Mouse (Mus musculus) forebrain, embryonic 14.5 days (tissue): Measurements from ENCODE around the gene Piga. TPM values are rescaled to one million over a fixed set of nuclear protein-coding genes. Genes with fewer than 3 reads are reported as not detected.

Experiments
- ATAC-seq: fragments of 200-750 bp; cut with Nextera tagmentation; 2 replicates; pipeline ENCODE4 v1.8.0; 2017; ENCODE audit warnings: mild to moderate bottlenecking, moderate library complexity
- DNase-seq: peaks from one replicate; pipeline ENCODE4 v3.0.0-alpha.2; 2015; ENCODE audit warnings: low spot score
- H3K27ac ChIP-seq: fragments of 300-500 bp; sonication (generic); 2 replicates; pipeline ENCODE4 v1.5.1; 2014; ENCODE audit warnings: low read depth, mild to moderate bottlenecking, control low read depth, low read length, moderate library complexity
- H3K27me3 ChIP-seq: fragments of 300-500 bp; sonication (generic); replicated peaks from 2 replicates; pipeline ENCODE4 v1.6.1; 2014; ENCODE audit warnings: low read length, control low read depth, mixed read lengths; ENCODE audit not compliant: control insufficient read depth, insufficient read depth
- H3K36me3 ChIP-seq: fragments of 300-500 bp; sonication (generic); 2 replicates; pipeline ENCODE4 v1.6.1; 2014; ENCODE audit warnings: low read length, control low read depth; ENCODE audit not compliant: control insufficient read depth, insufficient read depth
- H3K4me1 ChIP-seq: fragments of 300-500 bp; sonication (generic); 2 replicates; pipeline ENCODE4 v1.6.1; 2014; ENCODE audit warnings: antibody characterized with exemption, low read length, control low read depth; ENCODE audit not compliant: control insufficient read depth, insufficient read depth
- H3K4me2 ChIP-seq: fragments of 300-500 bp; sonication (generic); 2 replicates; pipeline ENCODE4 v1.6.1; 2014; ENCODE audit warnings: mild to moderate bottlenecking, control low read depth, low read length
- H3K4me3 ChIP-seq: fragments of 300-500 bp; sonication (generic); 2 replicates; pipeline ENCODE4 v1.5.1; 2014; ENCODE audit warnings: low read depth, low read length, control low read depth
- H3K9ac ChIP-seq: fragments of 300-500 bp; sonication (generic); 2 replicates; pipeline ENCODE4 v1.6.1; 2014; ENCODE audit warnings: mild to moderate bottlenecking, low read length, control low read depth, moderate library complexity
- H3K9me3 ChIP-seq: fragments of 300-500 bp; sonication (generic); replicated peaks from 2 replicates; pipeline ENCODE4 v1.6.1; 2016; ENCODE audit warnings: low read length, control low read depth, mixed read lengths; ENCODE audit not compliant: control insufficient read depth
- WGBS: fragments of 180-500 bp; shearing (Covaris S2); extraction: QIAGEN DNeasy Blood & Tissue Kit; methylation state at CpG from one replicate; pipeline ENCODE4 v1.1.7; 2014; 5-methylcytosine and 5-hydroxymethylcytosine counted together
- polyA plus RNA-seq: library from polyadenylated mRNA; unstranded; fragments of >200 nt; fragmentation: Nextera tagmentation; extraction: Ambion mirVana; gene quantifications from 2 replicates; pipeline ENCODE4 v1.2.1, GENCODE M21; 2014

The Piga gene
- polyA plus RNA-seq: 7.6 and 7.7 TPM in 2 replicates

DNA sequence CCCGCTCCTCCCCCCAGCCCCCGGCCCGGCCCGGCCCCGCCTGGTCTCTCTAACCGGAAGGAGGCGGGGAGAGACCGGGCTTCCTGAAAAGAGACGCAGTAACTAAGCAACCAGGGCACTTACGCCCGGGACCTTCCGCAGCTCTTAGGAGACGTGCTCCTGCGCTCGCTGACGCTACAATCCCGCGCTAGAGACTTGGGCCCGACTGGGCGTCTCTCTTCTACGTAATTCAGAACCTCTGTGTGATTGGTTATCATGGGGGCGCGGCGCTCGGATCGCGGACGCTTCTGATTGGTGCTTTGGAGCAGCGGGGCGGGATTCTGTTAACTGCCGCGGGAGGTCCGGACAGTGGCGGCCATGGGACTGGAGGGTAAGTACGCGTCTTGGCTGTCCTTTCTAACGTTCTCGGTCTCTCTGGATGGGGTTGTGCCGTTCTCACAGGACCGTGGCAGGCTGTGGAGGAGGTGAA, at the start of gene Piga:
Piga (plus strand) TSS at position 317 of the 469 bp plus-strand sequence.
- Histone ChIP-seq H3K9ac (peak within 1 kb of the TSS; percentile 60), H3K27me3 (no peaks in the 10 kb centered on the region), H3K36me3 (no peaks in the 10 kb centered on the region; the same call in 1 of the 2 replicates), H3K27ac (no peak within 1 kb of the TSS), H3K4me1 (0 out of 2 replicates have a peak, but pooled peaks cover 4% of the 10 kb centered on the region), H3K4me3 (peak within 1 kb of the TSS; percentile 50), H3K9me3 (no peaks in the 10 kb centered on the region), H3K4me2 (peak within 1 kb of the TSS; percentile 55)
- peak; percentile 100 for ATAC-seq
- peak; percentile 98 for DNase-seq
- 40% methylated on average over 40 of the region's 40 CpGs for WGBS

GRCm38 (mm10) chrX:164370576-164370975, 49.0 kb upstream of the Piga start:
- H3K36me3 ChIP-seq: no peaks in the 10 kb centered on the region
- H3K4me3 ChIP-seq: no peak overlapping the region
- ATAC-seq (no peak), DNase-seq (no peak)
- H3K9me3 ChIP-seq: no peaks in the 10 kb centered on the region
- no peaks in the 10 kb centered on the region for H3K27me3 ChIP-seq
- no peak overlapping the region for H3K27ac ChIP-seq
- WGBS: 84% methylated on average over 3 of the region's 3 CpGs
- no peaks in the 10 kb centered on the region for H3K4me1 ChIP-seq
- no peak overlapping the region for H3K4me2 ChIP-seq
- H3K9ac ChIP-seq: no peak overlapping the region

- DNase-seq (peak; percentile 59), ATAC-seq (0 out of 2 replicates have a peak, but pooled peaks have one; percentile 23)
- H3K27me3 ChIP-seq: no peaks in the 10 kb centered on the region
- 39% methylated on average over 3 of the region's 3 CpGs for WGBS
- no peaks in the 10 kb centered on the region for H3K9me3 ChIP-seq
- no peak within 1 kb of the TSS for H3K4me2 ChIP-seq
- no peaks in the 10 kb centered on the region for H3K4me1 ChIP-seq
- H3K36me3 ChIP-seq: no peaks in the 10 kb centered on the region
- no peak within 1 kb of the TSS for H3K4me3 ChIP-seq
- H3K9ac ChIP-seq: no peak within 1 kb of the TSS
- no peak within 1 kb of the TSS for H3K27ac ChIP-seq
Observed at GRCm38 (mm10) chrX:164373081-164373480, 46.5 kb upstream of the Piga start, which contains the start of gene Vegfd. Vegfd (plus strand) TSS chrX:164373378.

- Histone ChIP-seq H3K9me3 (no peaks in the 10 kb centered on the region), H3K4me2 (no peak overlapping the region), H3K9ac (no peak overlapping the region), H3K27ac (no peak overlapping the region; the same call in 1 of the 2 replicates), H3K36me3 (no peaks in the 10 kb centered on the region), H3K4me1 (no peaks in the 10 kb centered on the region), H3K27me3 (no peaks in the 10 kb centered on the region), H3K4me3 (no peak overlapping the region)
- ATAC-seq: no peak
- 65% methylated on average over 5 of the region's 5 CpGs for WGBS
- DNase-seq: no peak
Observed at GRCm38 (mm10) chrX:164374586-164374985, 45.0 kb upstream of the Piga start.

- Histone ChIP-seq H3K4me3 (no peak overlapping the region), H3K36me3 (no peaks in the 10 kb centered on the region), H3K4me2 (no peak overlapping the region), H3K9ac (no peak overlapping the region), H3K9me3 (no peaks in the 10 kb centered on the region), H3K27me3 (no peaks in the 10 kb centered on the region), H3K27ac (no peak overlapping the region), H3K4me1 (no peaks in the 10 kb centered on the region)
- DNase-seq: no peak
- 83% methylated on average over 4 of the region's 4 CpGs for WGBS
- no peak for ATAC-seq
Observed at GRCm38 (mm10) chrX:164379721-164380120, 39.9 kb upstream of the Piga start.

GRCm38 (mm10) chrX:164381618-164382408, 37.8 kb upstream of the Piga start:
- Histone ChIP-seq H3K27me3 (no peaks in the 10 kb centered on the region), H3K27ac (no peak overlapping the region), H3K4me1 (no peaks in the 10 kb centered on the region), H3K9me3 (no peaks in the 10 kb centered on the region), H3K4me2 (peak overlapping the region; percentile 57), H3K36me3 (no peaks in the 10 kb centered on the region), H3K4me3 (peak overlapping the region; percentile 31), H3K9ac (peak overlapping the region; percentile 40; the same call in 1 of the 2 replicates)
- ATAC-seq: peak; percentile 99
- WGBS: 34% methylated on average over 32 of the region's 33 CpGs
- DNase-seq: peak; percentile 81

- H3K27ac ChIP-seq: no peak overlapping the region
- H3K4me1 ChIP-seq: no peaks in the 10 kb centered on the region
- 77% methylated on average over 4 of the region's 4 CpGs for WGBS
- H3K4me2 ChIP-seq: no peak overlapping the region
- no peak overlapping the region for H3K4me3 ChIP-seq
- ATAC-seq (no peak), DNase-seq (no peak)
- H3K36me3 ChIP-seq: no peaks in the 10 kb centered on the region
- H3K27me3 ChIP-seq: no peaks in the 10 kb centered on the region
- H3K9ac ChIP-seq: no peak overlapping the region
- no peaks in the 10 kb centered on the region for H3K9me3 ChIP-seq
Observed at GRCm38 (mm10) chrX:164394091-164394490, 25.5 kb upstream of the Piga start.

DNA sequence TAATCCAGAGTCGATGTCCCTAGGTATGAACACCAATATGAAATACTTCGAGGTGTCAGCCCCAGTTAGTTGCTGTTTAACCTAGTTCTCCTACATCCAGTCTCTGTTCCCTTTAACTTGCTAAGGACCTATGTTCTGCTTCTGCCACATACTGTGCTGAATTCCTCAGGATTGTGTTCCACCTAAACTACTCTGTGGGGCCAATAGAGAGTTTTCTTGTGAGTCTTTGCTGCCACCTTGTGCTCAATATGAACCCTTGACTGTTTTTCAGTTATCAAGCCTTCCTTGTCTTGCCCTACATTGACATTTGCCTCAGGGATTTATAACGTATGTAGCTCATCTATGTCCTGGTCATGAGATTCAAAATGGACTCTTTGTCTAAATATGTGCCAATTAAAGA, 21.1 kb upstream of the Piga start:
- Histone ChIP-seq H3K27ac (no peak overlapping the region), H3K9ac (no peak overlapping the region), H3K4me3 (no peak overlapping the region), H3K4me2 (no peak overlapping the region), H3K36me3 (no peaks in the 10 kb centered on the region), H3K27me3 (no peaks in the 10 kb centered on the region), H3K4me1 (no peaks in the 10 kb centered on the region), H3K9me3 (no peaks in the 10 kb centered on the region)
- 77% methylated on average over 3 of the region's 3 CpGs for WGBS
- ATAC-seq (peak; percentile 42; the same call in 1 of the 2 replicates), DNase-seq (peak; percentile 66)

GRCm38 (mm10) chrX:164405080-164405649, 14.4 kb upstream of the Piga start:
- no peaks in the 10 kb centered on the region for H3K36me3 ChIP-seq
- no peak overlapping the region for H3K9ac ChIP-seq
- H3K9me3 ChIP-seq: no peaks in the 10 kb centered on the region
- H3K4me2 ChIP-seq: no peak overlapping the region
- H3K27me3 ChIP-seq: no peaks in the 10 kb centered on the region
- no peak for DNase-seq
- no peak overlapping the region for H3K4me3 ChIP-seq
- H3K4me1 ChIP-seq: no peaks in the 10 kb centered on the region
- ATAC-seq: no peak
- H3K27ac ChIP-seq: no peak overlapping the region
